Mouse (Mus musculus) kidney, adult 10 weeks (tissue): ENCODE data around the gene Ttc1. TPM values are rescaled to one million over a fixed set of nuclear protein-coding genes. Genes with fewer than 3 reads are reported as not detected.

Experiments
- polyA plus RNA-seq: library from polyadenylated mRNA; stranded (reverse); fragments of 350-450 nt; fragmentation: Illumina TruSeq; extraction: RNeasy Lipid Tissue Mini Kit (QIAGEN cat#74804); gene quantifications from one replicate; pipeline ENCODE4 v1.2.3, GENCODE M21; 2014; ENCODE audit warnings: low read depth, low replicate concordance

Ttc1 gene
- 66.4 TPM for polyA plus RNA-seq

GRCm38 (mm10) chr11:43747233-43748226 lies at the start of gene Ttc1:
Ttc1 (minus strand) TSS chr11:43748008.

GRCm38 (mm10) chr11:43681472-43682414 lies 66.1 kb downstream of the Ttc1 start, which contains the start of gene Pwwp2a:
Pwwp2a (plus strand) TSS chr11:43681998.

Other genes starting within 250 kb of the Ttc1 start
- 1.1 TPM for gene Ccnjl, start 219.2 kb downstream of the Ttc1 start, polyA plus RNA-seq
- not detected for gene 4933415A04Rik, start 161.0 kb downstream of the Ttc1 start, polyA plus RNA-seq
- not detected for gene Fabp6, start 146.5 kb downstream of the Ttc1 start, polyA plus RNA-seq
- 26.8 TPM for gene Pwwp2a, start 66.0 kb downstream of the Ttc1 start, polyA plus RNA-seq
- gene Adra1b, start 153.2 kb upstream of the Ttc1 start, polyA plus RNA-seq, result 0.44 TPM